Mouse (Mus musculus): ENCODE data around the gene Wbp11.

DNA sequence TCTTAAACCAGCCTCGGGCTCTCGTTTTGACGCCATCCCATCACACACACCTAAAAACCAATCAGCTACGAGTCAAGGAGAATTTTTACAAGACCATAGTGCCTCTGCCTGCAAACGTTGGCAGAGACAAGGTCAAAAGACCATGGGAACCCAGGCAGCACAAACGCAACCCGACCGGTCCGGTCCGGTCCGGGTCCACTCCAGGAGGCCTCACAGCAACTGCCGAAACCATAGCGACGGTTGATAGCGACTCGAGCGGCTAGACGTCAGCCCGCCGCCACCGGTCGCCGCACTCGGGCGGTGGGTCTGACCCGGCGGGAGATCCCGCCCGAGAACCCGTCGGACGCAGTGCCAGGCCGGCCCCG lies 535 bp downstream of the Wbp11 start, which contains the start of gene BC049715:
- TF ChIP-seq POLR2A (IDR thresholded peaks at IDR 0.05; ENCODE audit: borderline replicate concordance, insufficient read depth, low read length): no peak
- no peak for TF ChIP-seq CTCF (IDR thresholded peaks at IDR 0.05; ENCODE audit: borderline replicate concordance, insufficient read depth, low read depth, low read length)
